Mouse (Mus musculus) lung, postnatal 14 days (tissue): ENCODE data around the gene Nr2f6.
"Not testable (repeated sequence)": the region's sequence is repeated elsewhere in the genome, so short reads cannot be mapped to it uniquely, and the experiment has no call there.

Source experiments
- DNase-seq: peaks from one replicate; pipeline ENCODE4 v3.0.0; 2021

Nr2f6 gene

DNA sequence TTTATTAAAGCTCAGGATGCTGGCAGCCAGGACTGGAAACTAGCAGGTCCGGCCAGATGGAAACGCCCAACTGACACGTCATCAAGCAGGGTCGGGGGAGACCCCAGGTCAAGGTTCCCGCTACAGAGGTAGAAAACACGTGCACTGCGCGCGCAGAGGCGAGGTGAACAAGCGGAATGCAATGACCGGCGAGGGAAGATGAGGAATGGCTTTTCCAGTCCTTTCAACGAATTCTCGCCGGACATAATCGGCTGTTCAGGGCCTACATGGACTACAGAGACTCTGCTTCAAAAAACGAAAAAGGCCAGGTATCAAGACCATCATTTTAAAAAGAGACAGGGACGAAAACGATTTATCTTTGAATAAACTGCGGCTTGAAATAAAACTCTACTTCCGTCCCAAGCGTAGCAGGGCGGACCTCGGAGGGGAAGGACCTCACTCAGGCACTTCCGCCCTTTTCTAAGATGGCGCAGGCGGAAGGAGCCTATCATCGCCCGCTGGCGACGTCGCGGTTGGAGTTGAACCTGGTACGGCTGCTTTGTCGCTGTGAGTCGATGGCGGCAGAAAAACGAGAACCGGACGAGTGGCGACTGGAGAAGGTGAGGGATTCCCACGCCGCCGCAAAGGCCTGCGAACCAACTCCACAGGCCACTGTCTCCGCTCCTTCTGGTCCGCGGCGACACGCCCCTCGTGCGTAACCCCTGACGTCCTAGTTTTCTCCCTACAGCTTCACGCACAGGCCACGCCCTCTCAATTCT lies 14.8 kb downstream of the Nr2f6 start, which contains the start of gene Use1:
Use1 (plus strand) TSS at position 78 of the 758 bp plus-strand sequence.
- DNase-seq = peak; percentile 92

DNA sequence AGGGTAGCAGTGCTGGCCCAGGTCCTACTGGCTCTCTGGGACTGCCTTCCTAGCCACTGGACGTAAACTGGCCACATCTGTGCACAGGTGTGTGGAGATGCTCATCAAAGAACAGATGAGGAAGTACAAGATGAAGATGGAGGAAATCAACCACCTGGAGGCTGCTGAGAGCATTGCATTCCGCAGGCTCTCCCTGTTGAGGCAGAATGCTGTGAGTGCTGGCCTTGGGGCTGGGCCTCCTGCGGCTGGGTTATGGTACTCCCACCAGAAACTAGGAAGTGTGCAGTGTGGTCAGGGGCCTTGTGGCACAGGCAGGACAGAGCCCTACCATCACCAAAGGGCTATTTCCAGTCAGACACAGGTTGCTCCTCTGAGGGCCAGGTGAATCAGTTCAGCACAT lies 23.7 kb downstream of the Nr2f6 start:
- no peak for DNase-seq

DNA sequence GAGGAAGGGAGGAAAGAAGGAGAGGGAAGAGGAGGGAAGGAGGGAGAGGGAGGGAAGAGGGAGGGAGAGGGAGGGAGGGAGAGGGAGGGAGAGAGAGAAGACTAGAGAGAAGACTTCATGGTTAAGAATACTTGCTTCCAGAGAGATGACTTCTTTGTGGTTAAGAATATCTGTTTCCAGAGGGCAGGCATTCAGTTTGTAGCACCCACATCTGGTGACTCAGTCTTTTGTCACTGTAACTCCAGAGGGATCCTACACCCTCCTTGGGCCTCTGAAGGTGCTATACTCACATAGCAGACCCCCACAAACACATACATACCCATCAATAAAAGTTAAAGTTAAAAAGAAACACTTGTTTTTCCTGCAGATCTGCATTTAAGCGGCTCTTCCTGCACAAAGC lies 30.2 kb downstream of the Nr2f6 start:
- no peak for DNase-seq

DNA sequence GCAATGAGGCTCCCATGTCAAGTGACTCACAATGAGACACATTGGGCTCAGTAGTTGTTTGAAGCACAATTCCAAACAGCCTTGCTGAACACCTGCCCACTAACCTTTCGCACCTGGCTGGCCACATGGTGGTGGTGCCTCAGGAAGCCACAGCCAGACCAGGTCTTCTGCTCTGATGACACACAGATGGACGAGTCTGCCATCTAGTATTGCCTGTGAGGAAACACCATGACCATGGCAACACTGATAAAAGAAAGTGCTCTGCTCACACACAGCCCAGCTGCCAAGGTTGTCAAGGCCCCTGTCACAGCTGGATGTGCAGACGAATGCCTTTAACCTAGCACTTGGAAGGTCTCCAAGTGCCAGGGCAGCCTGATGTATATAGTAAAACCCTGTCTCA lies 30.6 kb downstream of the Nr2f6 start:
- no peak for DNase-seq

DNA sequence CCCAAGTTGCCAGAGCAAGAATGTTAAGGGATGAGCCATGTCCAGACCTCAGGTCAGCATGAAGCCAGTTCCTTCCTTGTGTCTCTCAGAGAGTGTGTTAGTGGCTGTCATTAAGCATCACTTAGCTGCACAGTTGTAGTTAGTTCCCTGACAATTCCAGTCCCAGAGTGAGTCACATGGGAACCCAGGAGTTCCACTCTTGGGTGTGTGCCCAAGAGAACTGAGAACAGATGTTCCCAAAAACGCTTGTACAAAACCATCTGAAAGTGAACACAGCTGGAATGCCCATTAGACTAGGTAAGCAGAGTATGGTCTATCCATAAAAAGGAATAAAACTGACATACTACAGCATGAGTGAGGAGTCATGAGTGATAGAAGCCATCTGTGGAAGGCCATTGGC lies 35.2 kb downstream of the Nr2f6 start:
- no peak for DNase-seq

DNA sequence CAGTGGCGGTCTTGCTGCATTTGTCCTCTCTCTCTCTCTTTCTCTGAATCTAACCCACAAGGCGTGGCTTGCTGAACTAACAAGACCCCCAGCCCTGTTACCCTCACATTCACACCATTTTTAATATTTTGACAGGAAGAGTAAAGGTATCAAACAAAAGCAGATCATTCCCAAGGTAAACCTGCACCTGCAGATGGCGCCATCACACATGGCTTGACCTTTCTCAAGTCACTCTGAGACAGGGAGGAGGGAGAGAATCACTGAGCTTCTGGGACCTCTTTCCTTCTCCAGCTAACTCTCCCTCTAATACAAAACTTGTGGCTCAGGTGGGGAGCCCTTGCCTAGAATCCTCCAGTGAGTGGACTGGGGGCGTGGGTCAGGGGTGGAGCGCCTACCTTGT lies 41.1 kb downstream of the Nr2f6 start:
- DNase-seq = peak; percentile 55

DNA sequence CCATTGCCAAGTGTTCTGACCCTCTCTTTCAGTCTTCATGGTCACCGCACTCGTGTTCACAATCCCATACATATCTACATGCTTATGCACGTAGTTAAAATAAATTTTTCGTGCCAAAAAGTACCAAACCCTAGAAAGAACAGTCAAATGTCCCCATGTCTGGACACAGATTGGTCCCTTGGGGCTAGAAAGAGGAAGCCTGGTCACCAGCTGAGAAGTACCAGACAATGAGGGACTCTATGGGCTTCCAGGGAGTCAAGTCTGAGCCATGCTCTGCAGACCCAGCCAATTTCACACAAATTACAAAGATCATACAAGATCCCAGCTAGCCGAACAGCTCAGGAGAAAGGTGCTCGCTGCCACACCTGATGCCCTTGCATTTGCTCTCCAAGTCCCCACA lies 43.9 kb downstream of the Nr2f6 start:
- not testable (repeated sequence) for DNase-seq

DNA sequence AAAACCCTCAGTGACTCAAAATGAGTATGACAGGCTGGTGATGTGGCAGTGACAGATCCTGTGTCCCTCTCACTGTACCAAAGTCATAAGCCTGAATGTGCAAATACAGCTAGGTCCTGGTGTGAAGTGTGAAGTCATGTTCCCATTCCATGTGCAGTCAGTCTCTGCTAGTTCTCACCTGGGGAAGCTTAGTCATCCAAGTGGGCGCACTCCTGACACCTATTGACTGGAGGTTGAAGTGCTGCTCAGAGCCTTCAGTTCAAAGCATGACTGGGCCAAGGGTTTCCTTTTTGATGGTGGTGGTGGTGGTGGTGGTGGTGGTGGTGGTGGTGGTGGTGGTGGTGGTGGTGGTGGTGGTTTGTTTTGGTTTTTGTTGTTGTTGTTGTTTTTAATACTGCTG lies 56.9 kb downstream of the Nr2f6 start:
- peak; percentile 38 for DNase-seq
